Mouse (Mus musculus) WW6 (cell line): Measurements from ENCODE around the gene Stox2.

Experiments used
- DNase-seq: peaks from one replicate; pipeline ENCODE4 v3.0.0-alpha.2; 2013; ENCODE audit warnings: low read depth, low spot score

Gene Stox2

DNA sequence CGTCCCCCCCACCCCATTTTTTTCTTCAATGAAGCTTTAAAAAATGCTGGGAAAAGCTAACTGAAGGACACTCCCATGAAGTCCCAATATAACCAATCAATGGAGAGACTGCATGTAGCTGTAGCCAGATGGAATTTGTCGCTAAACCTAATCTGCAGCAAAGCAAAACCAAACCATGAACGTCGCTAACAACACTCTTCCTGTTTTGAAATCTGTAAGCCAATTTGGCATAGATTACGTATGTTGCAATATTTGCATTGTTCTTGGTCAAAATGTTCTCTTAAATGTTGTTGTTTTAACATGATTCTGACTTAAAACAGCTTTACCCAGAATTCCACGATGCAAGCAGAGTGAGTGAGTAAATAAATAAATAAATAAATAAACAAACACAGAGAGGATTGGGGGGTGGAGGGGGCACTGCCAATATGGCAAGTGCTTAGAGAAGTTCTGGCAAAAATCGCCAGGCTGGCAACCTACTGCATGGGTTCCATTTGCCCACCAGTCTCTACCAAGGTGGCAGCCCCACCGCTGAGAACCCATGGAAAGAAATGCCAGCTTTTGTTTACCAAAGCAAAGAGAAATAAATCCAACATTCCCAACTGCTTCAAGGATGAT is 203.0 kb downstream of the Stox2 start:
- no peak for DNase-seq

DNA sequence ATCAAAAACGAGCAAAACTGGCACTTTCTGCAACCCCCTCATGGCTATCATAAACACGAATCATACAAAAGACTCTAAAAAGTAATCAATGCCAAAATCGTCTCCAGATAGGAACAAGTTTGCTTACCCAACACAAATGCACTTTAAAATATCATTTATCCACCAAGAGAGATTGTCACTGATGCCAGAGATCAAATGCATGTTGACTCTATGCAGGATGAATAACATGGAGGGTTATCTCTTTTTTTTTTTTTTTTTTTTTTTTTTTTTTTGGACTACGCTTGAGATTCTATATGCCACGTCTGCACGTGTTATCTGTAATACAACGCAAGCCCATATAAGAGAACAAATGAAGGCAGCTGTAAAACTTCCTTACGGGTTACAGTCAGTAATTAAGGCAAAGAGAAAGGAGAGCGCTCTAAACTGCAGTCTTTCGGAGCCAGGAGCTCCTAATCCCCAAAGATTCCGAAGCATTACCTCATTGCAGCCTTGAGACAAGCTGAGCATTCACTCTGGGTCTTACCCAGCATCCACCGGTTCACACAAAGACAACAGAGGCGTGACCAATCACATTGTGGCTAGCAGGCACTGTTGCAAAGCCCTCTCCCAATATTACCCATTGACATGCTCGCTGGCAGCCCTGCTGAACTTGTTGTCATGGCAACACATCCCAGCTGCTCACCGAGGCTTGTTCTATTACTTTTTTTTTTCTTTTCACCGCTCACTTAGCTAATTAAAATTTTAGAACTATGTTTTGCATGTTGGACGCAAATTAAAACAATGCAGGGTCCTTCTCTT is 203.8 kb downstream of the Stox2 start:
- peak; percentile 61 for DNase-seq

GRCm38 (mm10) chr8:47241421-47242078 is 204.6 kb downstream of the Stox2 start:
- no peak for DNase-seq

DNA sequence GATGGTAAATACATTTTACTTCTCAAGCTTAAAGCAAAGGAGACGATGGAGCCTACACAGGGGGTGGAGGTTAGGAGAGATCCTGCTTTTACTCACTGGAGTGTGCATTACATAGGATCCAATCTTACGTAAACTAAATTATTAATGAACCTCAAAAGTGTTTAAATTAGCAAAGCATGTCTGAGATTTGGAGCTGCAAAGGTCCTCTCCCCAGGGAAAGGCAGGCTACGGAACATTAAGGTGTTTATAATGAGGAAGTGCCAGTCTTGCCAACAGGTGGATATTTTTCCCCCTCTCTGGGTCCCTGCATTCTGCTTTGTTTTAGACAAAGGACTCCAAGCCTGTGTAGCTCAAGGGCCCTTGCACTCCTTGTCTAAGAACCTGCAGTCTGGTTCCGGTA is 205.3 kb downstream of the Stox2 start:
- DNase-seq: no peak

- DNase-seq: no peak
Observed at GRCm38 (mm10) chr8:47240266-47240665, 205.9 kb downstream of the Stox2 start.

- DNase-seq: no peak
Observed at GRCm38 (mm10) chr8:47232081-47232480, 214.1 kb downstream of the Stox2 start.

GRCm38 (mm10) chr8:47230057-47230456 is 216.1 kb downstream of the Stox2 start:
- DNase-seq: no peak

DNA sequence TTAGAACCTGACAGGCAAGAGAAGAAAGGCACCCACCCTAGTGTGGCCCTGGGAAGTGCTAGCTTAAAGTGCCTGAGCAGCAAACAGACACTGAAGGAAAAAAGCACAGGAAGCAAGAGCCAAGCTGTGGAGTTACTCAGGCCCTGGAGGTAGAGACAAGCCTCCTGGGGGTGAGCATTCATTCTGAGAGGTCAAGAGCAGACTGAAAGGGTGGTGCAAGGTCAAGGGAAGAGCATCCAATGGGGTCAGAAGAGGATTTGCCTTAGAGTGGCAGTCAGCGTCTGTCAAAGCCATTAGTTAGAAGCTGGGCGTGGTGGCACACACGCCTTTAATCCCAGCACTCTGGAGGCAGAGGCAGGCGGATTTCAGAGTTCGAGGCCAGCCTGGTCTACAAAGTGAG is 224.3 kb downstream of the Stox2 start:
- peak; percentile 56 for DNase-seq

GRCm38 (mm10) chr8:47221191-47221590 is 225.0 kb downstream of the Stox2 start:
- no peak for DNase-seq

GRCm38 (mm10) chr8:47220390-47220789 is 225.8 kb downstream of the Stox2 start:
- DNase-seq: no peak

DNA sequence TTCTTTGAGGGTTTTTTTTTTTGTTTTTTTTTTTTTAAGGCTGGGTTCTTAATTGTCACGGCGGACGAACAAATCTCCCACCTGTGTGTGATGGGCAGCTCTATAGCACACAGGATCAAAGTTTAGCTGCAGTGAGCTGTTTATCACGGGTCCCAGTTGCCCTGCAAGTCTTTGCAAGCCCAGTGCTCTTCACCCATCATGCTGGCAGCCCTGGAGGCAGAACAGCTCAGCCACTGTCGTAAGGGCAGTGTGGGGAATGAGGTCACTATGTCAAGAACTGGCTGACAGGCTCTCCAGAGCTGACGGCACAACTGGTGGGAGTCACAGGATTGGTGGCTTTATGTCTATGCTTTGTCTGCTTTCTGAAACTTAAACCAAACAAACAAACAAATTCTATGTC is 227.6 kb downstream of the Stox2 start:
- no peak for DNase-seq

GRCm38 (mm10) chr8:47218021-47218420 is 228.1 kb downstream of the Stox2 start:
- no peak for DNase-seq

- no peak for DNase-seq
Observed at GRCm38 (mm10) chr8:47212124-47212523, 234.0 kb downstream of the Stox2 start.

DNA sequence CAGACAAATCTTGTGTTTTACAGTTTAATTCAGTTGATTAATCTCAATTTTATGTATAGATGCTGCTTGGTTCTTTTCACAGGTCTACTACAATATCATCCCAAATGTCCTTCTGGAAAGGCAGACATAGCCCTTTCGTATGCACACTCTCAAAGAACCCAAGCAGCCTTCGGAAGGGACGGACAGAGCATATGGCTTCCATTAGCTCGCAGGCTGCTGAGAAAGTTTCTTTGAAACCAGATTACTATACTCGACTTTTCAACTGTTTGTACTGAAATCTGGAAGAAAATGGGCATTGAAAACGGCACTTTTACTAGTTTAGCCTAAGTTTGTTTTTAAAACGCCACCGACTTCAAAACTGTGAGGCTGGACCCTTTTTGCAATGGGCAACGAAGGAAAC is 234.9 kb downstream of the Stox2 start:
- DNase-seq: no peak

- no peak for DNase-seq
Observed at GRCm38 (mm10) chr8:47208246-47208645, 237.9 kb downstream of the Stox2 start.

DNA sequence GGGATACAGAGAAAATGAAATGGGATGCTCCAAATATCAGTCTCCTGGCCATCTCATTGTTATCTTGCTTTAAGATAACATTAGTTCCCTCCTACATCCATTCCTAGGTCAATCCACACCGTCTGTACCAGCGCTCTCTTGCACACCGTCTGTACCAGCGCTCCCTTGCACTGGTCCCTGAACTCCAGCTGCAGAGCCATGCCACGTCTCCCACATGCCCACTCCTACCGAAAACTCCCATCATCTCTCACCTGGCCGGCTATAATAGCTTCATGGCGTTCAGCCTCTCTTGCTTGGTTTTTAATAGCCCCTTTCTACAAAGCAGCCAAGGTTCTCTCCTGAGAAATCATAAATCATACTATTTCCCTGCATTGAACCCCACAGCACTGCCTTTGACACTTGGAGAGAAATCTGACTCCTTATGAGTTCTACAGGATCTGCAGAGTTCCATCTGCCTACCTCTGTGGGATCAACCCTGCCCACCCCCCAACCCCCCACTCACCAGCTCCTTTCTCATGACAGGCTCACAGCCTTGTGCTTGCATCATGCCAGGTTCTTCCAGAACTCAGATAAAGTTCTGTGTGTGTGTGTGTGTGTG is 239.4 kb downstream of the Stox2 start:
- no peak for DNase-seq

DNA sequence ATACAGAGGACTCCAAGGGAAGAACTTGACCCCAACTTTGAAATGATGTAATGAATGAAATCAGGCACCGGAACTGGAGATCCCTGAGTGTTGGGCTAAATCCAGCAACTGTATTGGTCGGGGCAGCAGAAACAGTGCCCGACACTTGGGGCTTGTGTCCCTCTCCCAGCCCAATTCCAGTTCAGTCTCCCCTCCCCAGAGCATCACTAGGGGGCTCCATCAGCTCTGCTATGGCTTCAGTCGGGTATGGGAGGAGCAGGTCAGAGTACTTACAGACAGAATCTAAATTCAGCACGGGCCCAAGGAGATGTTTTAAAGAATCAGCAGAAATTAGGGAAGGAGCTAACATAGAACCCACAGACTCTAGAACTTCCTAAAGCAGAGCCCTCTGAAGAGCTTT is 240.7 kb downstream of the Stox2 start:
- DNase-seq: no peak

GRCm38 (mm10) chr8:47196391-47196790 is 249.8 kb downstream of the Stox2 start:
- DNase-seq: no peak

DNA sequence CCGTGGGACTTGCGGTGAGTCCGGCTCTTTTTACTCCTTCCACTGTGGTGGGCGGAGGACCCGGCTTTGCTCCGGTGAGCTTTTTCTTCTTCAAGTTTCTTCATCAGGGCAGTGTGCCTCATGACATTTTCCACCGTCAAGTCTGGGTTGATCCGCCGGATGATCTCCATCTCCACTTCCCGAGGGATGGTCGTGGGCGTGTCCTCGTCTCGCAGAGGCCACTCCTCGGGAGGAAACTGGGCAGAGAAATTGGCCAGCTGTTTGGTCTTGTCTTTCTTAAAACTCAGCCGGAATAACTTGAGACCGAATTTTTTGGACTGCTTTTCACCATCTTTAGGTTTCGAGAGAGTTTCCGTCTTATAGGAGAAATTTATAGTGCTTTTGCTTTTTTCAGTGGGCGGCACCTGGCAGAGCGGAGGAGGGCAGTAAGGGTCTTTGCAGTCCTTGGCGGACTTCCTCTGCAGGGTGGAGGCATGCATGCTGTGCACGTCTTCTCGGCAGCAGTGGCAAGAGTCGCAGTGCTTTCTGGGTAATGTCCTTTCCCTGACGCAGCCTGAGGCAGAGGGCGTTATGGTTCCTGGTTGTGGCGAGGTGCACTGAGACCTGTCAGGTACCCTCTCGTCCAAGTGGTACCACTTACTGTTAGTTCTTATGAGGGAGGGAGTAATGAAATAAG is 252.7 kb downstream of the Stox2 start:
- DNase-seq: no peak

DNA sequence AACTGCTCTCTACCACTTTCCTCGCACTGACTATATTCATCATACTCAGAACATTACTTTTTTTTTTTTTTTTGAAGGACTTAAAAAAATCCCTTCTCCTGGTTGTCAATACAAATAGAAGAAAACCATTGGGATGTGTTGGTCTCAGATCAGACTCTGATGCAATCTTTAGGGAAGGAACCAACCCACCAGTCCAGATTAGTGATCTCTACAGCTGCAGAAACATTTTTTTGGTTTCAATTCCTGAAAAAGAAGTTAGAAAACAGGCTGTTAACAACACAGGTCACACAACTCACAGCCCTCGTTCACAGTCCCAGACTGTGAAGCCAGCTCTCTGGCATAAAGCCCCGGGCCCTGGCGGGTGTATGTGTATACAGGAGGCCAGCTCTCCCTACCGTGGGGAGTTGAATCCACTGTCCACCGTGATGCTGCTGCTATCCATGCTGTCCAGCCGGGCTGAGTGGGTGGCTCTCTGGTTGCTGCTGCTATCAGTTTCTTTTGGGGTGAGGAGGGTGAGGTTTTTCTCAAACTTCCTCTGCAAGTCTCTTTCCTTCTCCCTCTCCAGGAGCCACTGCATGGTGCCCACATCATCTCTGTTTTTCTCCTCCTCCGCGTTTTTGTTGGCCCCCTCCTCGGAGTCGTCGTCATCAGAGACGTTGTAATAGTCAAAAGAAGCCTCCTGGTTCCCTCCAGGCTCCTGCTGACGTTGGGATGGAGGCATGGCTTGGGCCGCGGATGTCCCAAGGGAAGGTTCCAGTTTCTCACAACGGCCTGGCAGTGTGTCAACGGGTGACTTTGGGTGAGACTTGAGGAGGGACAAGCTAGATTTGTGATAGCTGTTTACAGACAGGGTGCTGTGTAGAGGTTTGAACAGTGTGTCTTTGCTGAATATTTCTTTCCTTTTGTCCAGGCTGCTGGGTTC is 254.5 kb downstream of the Stox2 start:
- no peak for DNase-seq

GRCm38 (mm10) chr8:47185396-47185795 is 260.8 kb downstream of the Stox2 start:
- no peak for DNase-seq
